Mouse (Mus musculus): ENCODE measurements around the gene Usp44.

The Usp44 gene

GRCm38 (mm10) chr10:93856095-93856494 is 24.7 kb downstream of the Usp44 start:
- DNase-seq = no peak

- no peak for DNase-seq
These were observed 37.0 kb downstream of the Usp44 start for GRCm38 (mm10) chr10:93868401-93868800.

- no peak for DNase-seq
These were observed 37.5 kb downstream of the Usp44 start for GRCm38 (mm10) chr10:93868886-93869285.

DNA sequence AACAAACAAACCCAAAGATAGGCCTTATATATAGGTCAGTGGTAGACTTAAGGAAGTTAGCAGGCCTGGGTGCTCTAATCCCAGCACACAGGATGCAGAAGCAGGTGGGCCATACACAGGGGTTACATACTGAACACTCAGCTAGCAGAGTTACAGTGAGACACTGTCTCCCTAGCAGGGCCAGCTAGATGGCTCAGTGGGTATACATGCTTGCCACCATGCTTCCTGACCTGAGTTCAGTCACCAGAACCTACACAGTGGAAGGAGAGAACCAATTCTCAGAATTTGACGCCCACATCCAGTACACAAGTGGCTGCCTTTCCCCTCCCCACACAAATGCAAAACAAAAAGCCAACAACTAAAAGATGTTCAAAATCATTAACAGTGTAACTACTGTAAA is 45.4 kb downstream of the Usp44 start:
- DNase-seq = no peak

DNA sequence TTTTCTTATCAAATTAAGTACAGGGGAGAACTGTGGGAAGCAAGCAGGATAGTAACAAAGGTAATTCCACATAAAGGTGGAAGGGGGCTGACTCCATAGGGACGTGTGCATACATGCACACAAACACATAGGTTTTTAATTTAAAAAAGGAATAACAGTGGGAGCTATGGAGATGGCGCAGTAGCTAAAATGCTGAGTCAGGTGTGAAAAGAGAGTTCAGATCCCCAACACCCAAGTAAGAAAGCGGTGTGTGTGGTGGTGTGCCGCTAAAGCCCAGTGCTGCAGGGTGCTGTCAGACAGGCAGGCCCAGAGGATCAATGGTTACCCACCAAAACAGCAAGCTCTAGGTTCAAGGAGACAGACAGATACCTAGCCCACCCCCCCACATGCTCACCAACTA is 47.4 kb downstream of the Usp44 start:
- no peak for DNase-seq

DNA sequence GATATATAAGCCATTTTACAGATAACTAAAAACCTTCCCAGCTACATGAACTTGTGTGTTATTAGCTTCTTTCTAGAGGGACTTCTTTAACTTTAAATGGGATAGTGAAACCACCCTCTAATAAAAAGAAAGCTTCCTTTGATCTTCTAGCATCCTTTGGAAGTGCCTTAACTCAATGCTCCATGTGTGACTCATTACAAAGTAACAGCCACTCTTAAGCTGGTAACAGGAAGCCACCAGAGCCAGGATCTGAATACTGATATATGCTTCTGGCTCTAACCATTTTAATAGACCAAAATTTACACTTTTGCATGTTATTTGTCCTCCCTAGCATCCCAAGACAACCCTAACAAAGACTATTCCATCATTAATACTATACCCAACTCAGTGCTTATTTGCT is 50.6 kb downstream of the Usp44 start:
- DNase-seq = no peak

GRCm38 (mm10) chr10:93882738-93883364 is 51.5 kb downstream of the Usp44 start:
- no peak for DNase-seq

- DNase-seq = no peak
These were observed 54.6 kb downstream of the Usp44 start for GRCm38 (mm10) chr10:93885839-93886477.

GRCm38 (mm10) chr10:93888590-93888934 is 57.2 kb downstream of the Usp44 start:
- no peak for DNase-seq

- DNase-seq = peak; percentile 58
These were observed 57.7 kb downstream of the Usp44 start for GRCm38 (mm10) chr10:93888935-93889578.

GRCm38 (mm10) chr10:93889579-93889950 is 58.2 kb downstream of the Usp44 start:
- peak; percentile 95 for DNase-seq

- DNase-seq = peak; percentile 31
These were observed 58.6 kb downstream of the Usp44 start for GRCm38 (mm10) chr10:93889976-93890375.

DNA sequence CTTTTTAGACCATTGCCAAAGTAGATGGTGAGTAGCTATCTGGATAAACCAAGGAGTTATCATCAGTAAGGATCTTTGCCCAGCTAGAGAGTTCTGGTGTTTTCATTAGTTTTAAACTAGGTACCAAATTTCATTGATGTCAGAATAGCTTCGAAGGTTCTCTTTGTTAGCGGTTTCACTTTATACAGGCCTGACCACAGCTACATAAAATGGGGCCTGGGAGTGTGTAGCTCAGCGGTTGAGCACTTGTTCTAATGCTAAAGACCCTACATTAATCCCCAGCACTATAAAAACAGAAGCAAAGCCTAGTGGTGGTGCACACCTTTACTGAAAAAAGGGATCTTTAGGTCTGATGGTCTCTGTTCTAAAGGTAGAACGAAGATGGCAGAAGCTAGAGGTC is 59.2 kb downstream of the Usp44 start:
- DNase-seq = no peak

DNA sequence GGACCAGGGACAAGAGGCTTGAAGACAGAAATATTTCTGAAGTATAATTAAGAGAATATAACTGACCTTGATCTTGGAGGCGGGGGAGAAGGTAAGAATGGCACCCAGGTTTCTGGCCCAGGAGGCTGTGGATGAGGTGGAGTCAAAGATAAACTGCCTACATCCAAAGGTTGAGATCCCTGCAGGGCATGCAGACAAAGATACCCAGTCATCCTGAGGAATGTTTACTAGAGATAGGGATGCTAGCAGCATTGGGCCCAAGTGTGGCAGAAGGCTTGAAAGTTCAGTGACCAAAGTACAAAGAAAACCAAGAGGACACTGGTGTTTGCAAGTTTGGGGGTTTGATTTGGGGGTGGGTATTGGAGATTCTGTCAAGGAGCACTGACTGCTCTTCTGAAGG is 59.7 kb downstream of the Usp44 start:
- DNase-seq = no peak

GRCm38 (mm10) chr10:93892551-93892950 is 61.2 kb downstream of the Usp44 start:
- no peak for DNase-seq

DNA sequence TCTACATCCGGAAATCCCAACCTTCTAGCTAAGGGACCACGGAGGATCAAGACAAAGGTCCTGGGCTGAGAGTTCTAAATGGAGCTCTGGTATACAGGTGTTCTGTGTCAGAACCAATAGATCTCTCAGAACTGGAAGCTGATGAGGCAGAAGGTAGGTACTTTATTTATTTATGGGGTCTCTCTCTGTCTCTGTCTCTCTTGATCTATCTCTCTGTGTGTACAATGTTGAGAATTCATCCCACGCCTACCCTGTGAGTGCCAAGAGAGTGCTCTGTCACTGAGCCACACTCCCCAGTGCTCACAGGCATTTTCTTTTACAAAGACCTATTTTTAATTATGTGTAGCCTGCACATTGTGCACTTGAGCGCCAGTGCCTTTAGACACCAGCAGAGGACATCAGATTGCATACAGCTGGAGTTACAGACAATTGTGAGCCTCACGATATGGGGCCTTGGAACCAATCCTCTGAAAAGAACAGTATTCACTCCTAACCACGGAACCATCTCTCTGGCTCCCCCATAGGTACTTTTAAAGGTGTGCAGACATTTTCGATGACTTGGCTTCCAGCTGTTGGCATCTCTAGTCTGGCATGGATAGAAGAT is 65.8 kb downstream of the Usp44 start, which contains the start of gene Metap2:
Gene Metap2 (minus strand): TSS at position 51 of the 604 bp plus-strand sequence.
- no peak for DNase-seq

DNA sequence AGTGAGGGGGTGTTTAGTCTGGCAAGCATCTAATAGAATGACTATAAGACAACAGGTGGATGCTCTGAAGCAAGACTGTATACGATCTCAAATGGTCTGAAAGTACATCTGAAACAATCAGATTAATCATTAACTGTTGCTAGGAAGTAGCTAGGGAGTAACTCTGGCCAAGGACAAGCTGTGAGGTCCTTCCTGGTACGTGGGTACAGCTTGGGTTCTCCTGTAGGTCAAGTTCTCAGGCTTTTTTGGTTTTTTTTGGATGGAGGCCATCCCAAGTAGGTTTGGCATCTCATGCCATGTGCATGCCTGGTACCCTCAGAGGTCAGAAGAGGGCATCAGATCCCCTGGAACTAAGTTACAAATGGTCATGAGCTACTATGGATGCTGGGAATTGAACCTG is 67.9 kb downstream of the Usp44 start:
- DNase-seq = no peak

GRCm38 (mm10) chr10:93899907-93900306 is 68.6 kb downstream of the Usp44 start:
- DNase-seq = no peak

DNA sequence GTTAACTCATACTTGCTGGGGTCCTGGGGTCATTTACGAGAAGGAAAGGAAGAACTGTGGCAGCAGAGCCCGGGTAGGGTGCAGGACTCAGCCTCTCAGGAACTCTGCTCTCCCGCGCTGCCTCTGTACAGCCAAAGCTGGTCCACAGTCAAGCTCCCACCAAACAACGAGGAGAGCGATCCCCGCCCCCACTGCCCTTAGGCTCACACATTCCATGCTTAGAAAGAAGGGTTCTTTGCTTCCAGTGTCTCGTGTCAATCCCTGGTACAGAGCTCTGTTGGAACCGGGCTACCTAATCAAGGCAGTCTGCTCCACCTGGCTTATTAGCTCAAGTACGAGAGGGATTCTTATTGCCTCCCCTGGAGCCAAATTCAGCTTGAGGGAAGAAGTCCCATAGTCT is 76.0 kb downstream of the Usp44 start:
- peak; percentile 30 for DNase-seq

Data from kidney, postnatal 10 days (tissue).